Mouse (Mus musculus) cerebellum, postnatal 36 days (tissue): ENCODE measurements at regions not wholly inside any gene's neighbourhood (a gene's known extent, or its start where the extent isn't known, plus 50 kb on each side); places are given as distances from the start of the nearest gene placed in this dataset.

Experiments
- DNase-seq, 2 experiments: peaks; one replicate each; pipeline ENCODE4 v3.0.0; 2021 to 2022; ENCODE audit warnings: mixed read lengths in 2 of 2

- no peak for DNase-seq
These were observed 264.1 kb upstream of the Gm765 start for GRCm38 (mm10) chr6:98606680-98607079.

GRCm38 (mm10) chr6:98597612-98598011 lies 255.1 kb upstream of the Gm765 start:
- DNase-seq, result no peak

GRCm38 (mm10) chr6:98590989-98591388 lies 248.4 kb upstream of the Gm765 start:
- no peak for DNase-seq

GRCm38 (mm10) chr6:98588979-98589378 lies 246.4 kb upstream of the Gm765 start:
- no peak for DNase-seq

GRCm38 (mm10) chr6:98584541-98584940 lies 242.0 kb upstream of the Gm765 start:
- DNase-seq, result no peak

- DNase-seq, result no peak
These were observed 240.3 kb upstream of the Gm765 start for GRCm38 (mm10) chr6:98582826-98583225.

GRCm38 (mm10) chr6:98575227-98575626 lies 232.7 kb upstream of the Gm765 start:
- no peak for DNase-seq

GRCm38 (mm10) chr6:98555702-98556101 lies 213.1 kb upstream of the Gm765 start:
- no peak for DNase-seq

GRCm38 (mm10) chr6:98553922-98554321 lies 211.4 kb upstream of the Gm765 start:
- no peak for DNase-seq

- DNase-seq, result no peak
These were observed 209.2 kb upstream of the Gm765 start for GRCm38 (mm10) chr6:98551781-98552180.

GRCm38 (mm10) chr6:98526882-98527440 lies 184.4 kb upstream of the Gm765 start:
- DNase-seq, result no peak

- peak; percentile 37 to 39 for DNase-seq
These were observed 182.7 kb upstream of the Gm765 start for GRCm38 (mm10) chr6:98525286-98525685.

GRCm38 (mm10) chr6:98524659-98525058 lies 182.1 kb upstream of the Gm765 start:
- DNase-seq, result peak in 1 of 2 experiments; percentile 2

GRCm38 (mm10) chr6:98521526-98521925 lies 179.0 kb upstream of the Gm765 start:
- no peak for DNase-seq

- DNase-seq, result no peak
These were observed 172.3 kb upstream of the Gm765 start for GRCm38 (mm10) chr6:98514826-98515225.

GRCm38 (mm10) chr6:98514376-98514775 lies 171.8 kb upstream of the Gm765 start:
- DNase-seq, result no peak

GRCm38 (mm10) chr6:98513217-98513616 lies 170.7 kb upstream of the Gm765 start:
- DNase-seq, result no peak

GRCm38 (mm10) chr6:98502726-98503125 lies 160.2 kb upstream of the Gm765 start:
- DNase-seq, result no peak

- DNase-seq, result no peak
These were observed 157.2 kb upstream of the Gm765 start for GRCm38 (mm10) chr6:98499721-98500120.

- DNase-seq, result no peak
These were observed 144.1 kb upstream of the Gm765 start for GRCm38 (mm10) chr6:98486626-98487025.

GRCm38 (mm10) chr6:98483319-98484123 lies 141.0 kb upstream of the Gm765 start:
- DNase-seq, result no peak

GRCm38 (mm10) chr6:98482319-98482718 lies 139.8 kb upstream of the Gm765 start:
- DNase-seq, result no peak

GRCm38 (mm10) chr6:98467563-98467962 lies 125.0 kb upstream of the Gm765 start:
- DNase-seq, result no peak

GRCm38 (mm10) chr6:98452277-98452676 lies 109.7 kb upstream of the Gm765 start:
- DNase-seq, result no peak

- no peak for DNase-seq
These were observed 93.1 kb upstream of the Gm765 start for GRCm38 (mm10) chr6:98435676-98436075.
